Mouse (Mus musculus): ENCODE data around the gene Nfkbie. TPM values are rescaled to one million over a fixed set of nuclear protein-coding genes. Genes with fewer than 3 reads are reported as not detected.
A peak's percentile ranks its signal among the peaks of the same experiment; 100 is the strongest.

Gene Nfkbie
- 1 to 10 TPM; 1.2 to 3.1 TPM for total RNA-seq (2021)
- long read RNA-seq, experiment 1, result 0 reads
- long read RNA-seq, experiment 2, partial matches to known transcripts, result 0 of 1 reads
- long read RNA-seq, experiment 2, other reads (novel, unspliced or antisense), result 1 of 1 reads

DNA sequence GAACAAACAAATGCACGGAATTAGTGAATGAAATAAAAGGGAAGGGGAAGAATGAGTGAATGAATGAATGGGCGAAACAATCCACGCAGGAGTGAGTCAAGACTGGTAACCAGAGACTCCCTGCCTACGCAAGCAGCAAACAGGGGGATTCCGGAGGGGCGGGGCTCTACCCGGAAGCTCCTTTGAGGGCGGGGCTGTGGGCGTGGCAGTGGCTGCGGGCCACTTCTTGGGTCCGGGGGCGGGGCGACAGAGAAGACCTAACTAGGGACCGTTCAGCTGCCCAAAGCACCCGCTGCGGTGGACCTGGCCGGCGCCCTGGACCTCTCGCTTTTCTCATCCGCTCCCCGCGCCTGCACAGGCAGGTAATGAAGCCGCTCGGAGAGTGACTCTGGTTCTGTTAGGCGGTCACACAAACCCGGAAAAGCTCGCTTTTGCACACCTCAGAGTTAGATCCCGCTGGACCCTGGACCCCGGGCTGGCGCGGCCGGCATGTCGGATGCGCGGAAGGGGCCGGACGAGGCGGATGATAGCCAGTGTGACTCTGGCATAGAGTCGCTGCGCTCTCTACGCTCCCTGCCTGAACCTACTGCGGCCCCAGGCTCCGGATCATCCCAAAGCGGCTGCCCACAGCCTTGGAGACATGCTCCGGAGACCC is at the start of gene Nfkbie:
Gene Nfkbie, plus strand, starts transcription at position 252 of the 655 bp plus-strand sequence.
- peak; percentile 95 to 98 for DNase-seq

DNA sequence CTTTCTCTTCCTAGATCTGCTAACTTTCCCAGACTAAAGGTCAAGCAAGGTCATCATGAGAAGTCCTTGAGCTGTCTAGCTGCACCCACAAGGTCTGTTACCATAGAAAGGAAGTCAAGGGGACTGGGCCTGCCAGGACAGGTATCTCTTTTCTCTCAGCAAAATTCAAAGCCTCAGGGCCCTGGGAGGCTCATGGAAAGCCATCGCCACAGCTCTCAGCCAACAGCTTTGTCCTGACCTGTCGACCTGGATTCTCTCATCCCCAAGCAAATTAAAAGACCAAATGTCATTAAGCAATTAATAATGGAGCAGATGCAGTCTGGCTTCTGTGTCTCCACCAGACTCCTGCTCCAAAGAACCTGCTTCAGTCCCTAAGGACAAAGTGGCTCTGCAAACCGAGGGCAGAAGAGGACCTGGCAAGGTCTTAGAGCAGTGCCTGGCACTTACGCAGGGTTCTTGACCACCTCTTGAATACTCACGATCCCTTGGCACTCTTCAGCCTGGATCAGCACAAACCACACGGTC is 49.5 kb upstream of the Nfkbie start:
- DNase-seq, result no peak

DNA sequence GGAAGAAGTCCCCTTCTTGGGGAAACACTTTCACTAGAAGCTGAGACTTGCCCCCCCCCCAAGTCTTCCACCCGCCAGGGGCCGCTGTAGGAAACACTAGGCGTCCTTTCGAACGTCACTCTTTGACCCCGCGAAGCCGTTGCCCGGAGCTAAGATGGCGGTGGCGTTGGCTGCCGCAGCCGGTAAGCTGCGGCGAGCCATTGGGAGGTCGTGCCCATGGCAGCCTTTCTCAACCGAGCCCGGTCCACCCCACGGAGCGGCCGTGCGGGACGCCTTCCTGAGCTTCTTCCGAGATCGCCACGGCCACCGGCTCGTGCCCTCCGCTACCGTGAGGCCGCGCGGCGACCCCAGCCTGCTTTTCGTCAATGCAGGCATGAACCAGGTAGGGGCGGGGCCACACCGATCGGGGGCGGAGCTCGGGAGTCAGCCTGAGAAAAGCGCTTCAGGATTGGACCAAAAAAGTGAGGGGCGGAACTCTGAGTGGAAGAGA is 48.8 kb upstream of the Nfkbie start, which contains the start of gene Aars2:
Gene Aars2, plus strand, starts transcription at position 142 of the 490 bp plus-strand sequence.
- DNase-seq, result peak; percentile 94 to 98

DNA sequence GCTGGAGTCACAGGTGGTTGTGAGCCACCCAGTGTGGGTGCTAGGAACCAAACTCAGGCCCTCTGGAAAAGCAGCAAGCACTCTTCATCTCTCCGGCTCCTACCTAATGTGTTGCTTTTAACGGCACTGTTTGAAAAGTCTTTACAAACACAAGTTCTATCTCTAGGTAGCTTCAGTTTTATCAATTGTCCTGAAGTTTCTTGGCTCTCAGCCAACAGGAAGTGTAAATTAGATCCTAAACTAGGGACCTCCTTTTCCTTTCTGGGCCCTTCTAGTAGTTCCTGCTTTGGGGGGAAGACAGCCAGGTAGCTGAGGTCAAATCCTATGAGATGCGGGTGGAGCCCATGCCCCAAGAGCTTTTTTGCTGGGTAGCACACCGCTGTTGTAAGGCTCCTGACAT is 44.6 kb upstream of the Nfkbie start:
- no peak for DNase-seq

DNA sequence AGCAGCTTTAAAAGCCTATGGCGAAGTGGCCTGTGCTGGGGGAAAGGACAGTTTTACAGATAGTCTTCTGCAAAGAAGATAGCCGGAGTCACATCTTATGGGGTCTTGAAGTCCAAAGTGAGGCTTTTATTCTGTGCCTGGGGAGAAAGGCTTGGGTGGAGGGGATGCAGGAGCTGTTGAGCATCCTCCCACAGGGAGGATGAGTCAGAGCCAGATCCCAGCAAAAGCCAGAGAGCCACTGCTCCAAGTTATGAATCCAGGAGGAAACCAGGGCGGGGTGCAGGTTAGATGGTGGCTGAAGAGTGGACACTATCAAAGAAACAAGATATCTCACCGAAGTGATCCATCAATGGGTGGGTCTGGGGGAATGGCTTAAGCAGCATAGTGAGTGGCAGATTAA is 43.7 kb upstream of the Nfkbie start:
- DNase-seq, result no peak

DNA sequence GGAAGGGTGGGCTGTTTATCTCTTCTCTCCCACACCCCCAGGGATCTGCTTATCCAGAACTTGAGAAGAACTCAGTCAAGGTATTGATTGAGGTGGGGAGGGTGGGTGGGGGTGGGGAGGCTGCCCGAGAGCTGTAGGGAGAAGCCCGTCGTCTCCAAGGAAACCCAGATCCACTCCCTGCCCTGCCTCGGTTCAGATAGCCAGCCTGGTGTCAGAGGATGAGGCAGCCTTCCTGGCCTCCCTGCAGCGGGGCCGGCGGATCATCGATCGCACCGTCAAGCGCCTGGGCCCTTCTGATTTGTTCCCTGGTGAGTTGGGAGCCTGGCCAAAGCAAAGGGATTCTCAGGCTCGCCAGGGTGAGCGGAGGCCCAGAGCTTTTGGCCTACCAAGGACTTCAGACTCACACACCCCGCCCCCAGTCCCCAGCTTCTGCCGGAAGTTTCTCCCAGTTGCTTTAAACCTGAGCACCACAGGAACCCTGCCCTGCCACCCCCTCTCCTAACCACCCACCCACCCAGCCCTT is 40.2 kb upstream of the Nfkbie start:
- no peak for DNase-seq

DNA sequence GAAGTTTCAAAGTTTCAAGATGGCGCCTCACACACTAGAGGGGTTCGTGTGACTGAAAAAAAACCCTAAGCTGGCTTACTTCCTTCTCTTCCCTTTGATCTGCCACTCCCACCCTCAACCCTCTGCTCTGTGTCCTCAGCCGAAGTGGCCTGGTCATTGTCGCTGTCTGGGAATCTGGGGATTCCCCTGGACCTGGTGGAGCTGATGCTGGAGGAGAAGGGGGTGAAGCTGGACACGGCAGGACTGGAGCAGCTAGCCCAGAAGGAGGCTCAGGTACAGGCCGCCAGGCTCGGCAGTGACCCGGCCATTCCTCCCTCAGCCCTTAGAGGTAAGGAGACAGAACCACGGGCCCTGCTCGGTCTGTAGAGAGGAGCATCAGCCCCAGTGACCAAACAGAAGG is 39.7 kb upstream of the Nfkbie start:
- DNase-seq, result no peak

DNA sequence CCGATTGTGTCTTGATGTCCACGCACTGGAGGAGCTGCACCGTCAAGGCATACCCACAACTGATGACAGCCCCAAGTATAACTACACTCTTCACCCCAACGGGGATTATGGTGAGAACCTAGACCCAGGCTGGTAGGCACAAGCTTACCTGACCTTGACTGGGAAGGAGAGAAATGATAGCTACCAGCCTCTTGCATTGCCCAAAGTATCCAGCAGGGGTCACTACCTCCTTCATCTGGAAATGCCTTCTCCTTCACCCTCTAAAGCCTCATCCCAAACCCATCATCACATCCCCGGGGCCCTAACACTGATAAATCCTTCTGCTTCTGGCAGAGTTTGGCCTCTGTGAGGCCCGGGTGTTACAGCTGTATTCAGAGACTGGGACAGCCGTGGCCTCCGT is 39.0 kb upstream of the Nfkbie start:
- DNase-seq, result peak; percentile 68 to 91

DNA sequence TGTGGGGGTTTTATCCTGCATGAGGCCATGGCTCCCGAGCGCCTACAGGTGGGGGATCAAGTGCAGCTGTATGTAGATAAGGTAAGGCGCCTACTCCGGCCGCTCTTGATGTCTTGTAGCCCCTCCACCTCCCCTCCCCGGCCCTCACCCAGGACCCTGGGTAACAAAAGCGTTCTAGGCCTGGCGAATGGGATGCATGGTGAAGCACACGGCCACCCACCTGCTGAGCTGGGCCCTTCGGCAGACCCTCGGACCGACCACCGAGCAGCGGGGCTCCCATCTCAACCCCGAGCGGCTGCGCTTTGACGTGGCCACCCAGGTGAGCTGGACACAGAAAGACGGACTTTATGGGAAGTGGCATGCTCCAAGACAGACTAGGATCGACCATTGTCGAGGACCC is 38.4 kb upstream of the Nfkbie start:
- DNase-seq, result no peak

DNA sequence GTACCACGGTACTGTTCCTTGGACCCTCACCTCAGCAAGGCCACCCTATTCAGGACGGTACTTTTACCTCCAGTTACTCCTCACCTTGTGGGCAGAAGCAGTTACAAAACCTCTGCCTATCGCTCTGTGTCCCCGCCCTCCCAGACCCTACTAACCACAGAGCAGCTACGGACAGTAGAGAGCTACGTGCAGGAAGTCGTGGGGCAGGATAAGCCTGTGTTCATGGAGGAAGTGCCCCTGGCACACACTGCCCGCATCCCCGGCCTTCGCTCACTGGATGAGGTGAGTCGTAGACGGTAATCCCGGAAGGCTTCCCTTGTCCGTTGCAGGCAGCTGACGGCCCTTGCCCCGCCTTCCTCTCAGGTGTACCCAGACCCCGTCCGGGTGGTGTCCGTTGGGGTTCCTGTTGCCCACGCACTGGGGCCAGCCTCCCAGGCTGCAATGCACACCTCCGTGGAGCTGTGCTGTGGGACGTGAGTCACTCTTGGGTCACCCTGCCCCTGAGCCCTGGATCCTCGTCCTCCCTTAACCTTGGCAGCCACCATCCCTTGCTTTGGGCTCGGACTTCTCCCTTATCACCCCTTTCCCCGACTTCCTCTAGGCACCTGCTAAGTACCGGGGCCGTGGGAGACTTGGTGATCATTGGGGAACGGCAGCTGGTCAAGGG is 37.8 kb upstream of the Nfkbie start:
- no peak for DNase-seq

DNA sequence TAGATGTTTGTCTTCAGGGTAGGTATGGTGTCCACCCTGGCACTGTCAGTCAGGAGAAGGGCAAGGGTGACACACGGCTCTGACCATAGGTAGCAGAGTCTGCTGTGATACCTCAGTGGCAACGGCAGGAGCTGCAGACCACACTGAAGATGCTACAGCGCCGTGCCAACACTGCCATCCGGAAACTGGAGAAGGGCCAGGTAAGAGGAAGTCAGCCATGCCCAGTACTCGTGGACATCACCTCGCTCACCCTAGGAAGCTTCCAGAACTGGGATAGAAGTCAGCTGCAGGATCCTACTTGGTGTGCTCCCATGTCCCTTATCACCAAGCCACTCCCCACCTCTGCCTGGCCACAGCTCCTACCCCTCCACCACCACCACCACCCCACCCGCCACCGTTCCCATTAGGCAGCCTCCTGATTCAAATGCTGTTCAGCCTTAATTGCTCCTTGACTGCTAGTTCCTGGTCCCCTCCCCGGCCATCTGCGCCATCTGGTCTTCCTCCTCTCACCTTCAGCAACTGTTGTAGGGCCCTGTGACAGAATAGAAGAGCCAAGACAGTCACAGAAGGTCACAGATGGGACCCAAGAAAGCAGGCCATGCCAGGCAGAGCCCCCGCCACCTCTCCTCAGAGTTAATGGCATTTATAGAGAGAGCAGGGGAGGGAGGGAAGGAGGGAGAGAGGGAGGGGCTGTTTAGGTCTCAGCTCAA is 36.6 kb upstream of the Nfkbie start:
- no peak for DNase-seq

DNA sequence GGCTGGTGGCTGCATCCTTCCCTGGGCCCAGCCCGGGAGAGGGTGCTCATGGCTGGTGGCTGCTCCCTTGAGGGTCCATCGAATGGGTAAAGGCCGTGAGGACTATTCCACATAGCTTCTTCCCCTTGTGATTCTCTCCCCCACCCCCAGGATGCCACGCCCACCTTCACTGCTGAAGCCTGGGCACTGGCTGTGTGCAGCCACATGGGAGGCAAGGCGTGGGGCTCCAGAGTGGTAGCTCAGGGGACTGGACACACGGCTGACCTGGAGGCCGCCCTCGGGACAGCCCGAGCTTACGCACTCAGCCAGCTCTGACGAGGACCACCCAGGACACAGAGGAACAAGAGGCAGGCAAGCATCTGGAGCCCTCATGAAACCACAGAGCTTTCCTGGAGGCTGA is 35.4 kb upstream of the Nfkbie start:
- no peak for DNase-seq

DNA sequence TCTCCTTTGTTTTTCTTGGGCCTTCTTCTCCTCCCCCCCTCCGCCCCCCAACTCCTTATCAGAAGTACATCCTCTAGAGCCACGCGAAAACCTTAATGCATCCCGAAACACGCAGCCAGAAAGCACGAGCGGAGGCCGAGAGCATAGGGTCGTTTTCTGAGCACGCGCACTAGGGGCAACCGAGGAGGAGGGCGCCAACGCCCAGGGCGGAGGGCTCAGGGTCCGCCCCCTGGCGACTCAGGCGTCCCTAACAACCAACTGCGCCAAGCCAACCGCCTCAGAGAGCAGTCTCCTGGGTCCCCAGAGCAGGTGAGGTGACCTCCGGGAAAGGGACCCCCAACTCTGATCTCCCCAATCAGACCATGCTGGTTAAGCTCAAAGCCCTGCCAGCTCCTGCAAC is 32.2 kb upstream of the Nfkbie start, which contains the start of gene Tcte1:
Gene Tcte1, plus strand, starts transcription at position 172 of the 400 bp plus-strand sequence.
- no peak for DNase-seq

DNA sequence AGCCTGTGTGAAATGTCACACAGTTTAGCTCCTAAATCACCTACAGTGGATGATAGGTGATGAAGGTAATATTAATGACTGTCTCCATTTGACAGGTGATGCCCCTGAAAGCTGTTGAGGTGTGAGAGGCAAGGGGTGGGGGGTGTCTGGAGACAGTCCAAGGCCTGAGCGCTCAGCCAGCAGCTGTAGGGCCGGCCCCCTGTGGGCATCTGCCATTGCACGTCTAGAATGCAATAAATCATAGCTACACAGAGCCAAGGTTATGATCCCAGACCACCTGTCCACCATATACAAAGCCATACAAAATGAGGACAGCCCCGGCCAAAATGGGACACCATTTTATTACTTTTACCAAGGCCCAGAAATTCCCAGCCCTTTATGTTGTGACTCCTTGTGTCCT is 30.5 kb upstream of the Nfkbie start:
- no peak for DNase-seq

DNA sequence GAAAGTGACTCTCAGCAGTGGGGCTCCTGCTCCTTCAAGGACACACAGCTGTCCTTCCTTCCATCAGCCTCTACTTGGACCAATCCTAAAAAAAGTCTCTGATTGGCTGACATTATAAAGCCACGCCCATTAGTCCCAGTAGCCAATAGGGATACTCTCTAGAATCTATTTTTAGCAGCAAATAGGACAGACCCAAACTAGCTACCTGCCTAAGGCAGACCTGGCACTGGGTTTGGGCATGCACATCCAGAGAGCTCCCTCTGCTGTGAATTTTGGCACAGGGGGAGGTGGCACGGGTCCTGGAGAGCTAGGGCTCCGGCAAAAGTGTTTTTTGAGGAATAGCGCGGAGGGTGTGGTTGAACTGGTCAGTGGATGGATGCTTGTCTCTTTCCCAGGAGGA is 28.9 kb upstream of the Nfkbie start:
- DNase-seq, result no peak

DNA sequence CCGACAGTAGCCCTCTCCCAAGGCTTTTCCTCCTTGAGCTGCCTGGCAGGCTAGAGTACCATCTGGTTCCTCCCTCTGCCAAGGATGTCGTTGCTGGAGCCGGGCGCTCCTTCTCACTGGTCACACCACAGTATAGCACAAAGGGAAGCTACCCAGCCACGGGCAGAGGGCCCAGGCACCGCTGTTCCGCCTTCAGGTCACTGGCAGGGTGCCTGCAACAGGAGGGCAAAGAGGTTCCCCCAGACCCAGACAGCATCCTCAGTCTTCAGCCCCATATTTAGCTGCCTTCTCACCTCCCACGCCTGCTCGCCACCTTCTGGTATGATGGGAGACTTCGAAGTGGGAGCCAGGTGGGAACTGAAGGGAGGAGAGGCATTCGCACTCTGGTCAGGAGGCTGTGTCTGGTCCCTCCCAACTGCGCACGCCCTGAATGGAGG is 25.1 kb upstream of the Nfkbie start:
- no peak for DNase-seq

DNA sequence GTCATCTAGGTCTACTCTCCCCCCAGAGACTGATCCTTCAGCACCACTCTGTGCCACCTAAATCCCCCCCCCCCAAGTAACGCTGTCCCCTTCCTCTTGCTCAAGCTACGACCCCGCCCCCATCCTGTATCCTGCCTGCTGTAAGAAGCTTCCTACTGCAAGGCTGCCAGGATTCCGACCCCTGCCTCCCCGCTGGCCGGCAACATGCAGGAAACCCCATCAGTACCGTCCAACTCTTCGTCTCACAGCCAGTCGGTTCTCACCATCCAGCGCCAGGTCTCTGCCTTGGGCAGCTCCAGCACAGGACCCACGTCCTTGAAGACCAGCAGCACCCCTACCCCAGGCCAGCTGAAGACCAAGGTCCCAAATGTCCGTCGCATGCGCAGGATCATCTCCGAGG is 22.6 kb upstream of the Nfkbie start:
- DNase-seq, result no peak

DNA sequence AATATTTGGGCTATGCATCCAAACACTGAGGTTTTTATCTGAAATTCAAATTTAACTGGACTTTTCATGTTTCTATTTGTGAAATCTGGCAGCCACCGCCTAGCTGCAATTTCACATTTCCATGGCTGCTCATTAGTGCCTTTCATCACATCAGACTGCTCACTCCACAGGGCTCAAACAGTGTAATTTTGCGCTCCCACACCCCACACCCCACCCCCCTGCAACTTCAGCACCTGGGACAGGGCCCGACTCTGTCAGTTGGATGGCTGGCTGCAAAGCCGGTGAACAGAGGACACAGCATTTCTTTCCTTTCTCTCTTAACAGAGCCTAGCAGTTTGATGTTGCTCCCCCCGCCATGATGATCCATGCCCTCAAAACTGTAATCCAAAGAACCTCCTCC is 19.2 kb upstream of the Nfkbie start:
- no peak for DNase-seq

DNA sequence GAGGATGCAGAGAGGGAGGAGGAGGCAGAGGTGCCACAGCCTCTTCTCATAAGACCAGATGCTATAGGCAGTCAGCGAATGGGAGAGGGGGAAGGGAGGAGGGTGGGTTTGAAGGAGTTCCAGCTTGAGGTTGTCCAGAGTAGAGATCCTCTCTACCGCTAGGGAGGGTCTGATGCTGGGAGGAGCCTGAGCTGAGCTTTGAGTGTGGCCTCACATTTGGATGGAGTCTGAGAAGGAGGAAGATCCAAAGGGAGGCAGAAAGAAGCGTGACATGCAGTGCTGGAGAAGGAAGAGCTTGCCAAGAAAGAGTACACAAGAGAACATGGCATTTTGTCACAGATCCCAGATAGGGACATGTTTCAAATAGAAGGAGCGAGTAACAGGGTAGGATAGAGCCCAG is 17.1 kb upstream of the Nfkbie start:
- no peak for DNase-seq

DNA sequence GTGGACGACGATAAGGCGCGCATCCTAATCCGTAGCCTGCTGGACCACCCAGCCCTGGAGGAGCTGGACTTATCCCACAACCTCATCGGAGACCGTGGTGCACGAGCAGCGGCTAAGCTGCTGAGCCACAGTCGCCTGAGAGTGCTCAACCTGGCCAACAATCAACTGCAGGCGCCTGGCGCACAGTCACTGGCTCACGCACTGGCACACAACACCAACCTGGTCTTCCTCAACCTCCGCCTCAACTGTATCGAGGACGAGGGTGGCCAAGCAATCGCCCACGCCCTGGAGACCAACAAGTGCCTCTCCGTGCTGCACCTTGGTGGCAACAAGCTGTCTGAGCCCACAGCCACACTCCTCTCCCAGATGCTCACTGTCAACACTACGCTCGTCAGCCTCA is 15.8 kb upstream of the Nfkbie start:
- DNase-seq, result no peak

DNA sequence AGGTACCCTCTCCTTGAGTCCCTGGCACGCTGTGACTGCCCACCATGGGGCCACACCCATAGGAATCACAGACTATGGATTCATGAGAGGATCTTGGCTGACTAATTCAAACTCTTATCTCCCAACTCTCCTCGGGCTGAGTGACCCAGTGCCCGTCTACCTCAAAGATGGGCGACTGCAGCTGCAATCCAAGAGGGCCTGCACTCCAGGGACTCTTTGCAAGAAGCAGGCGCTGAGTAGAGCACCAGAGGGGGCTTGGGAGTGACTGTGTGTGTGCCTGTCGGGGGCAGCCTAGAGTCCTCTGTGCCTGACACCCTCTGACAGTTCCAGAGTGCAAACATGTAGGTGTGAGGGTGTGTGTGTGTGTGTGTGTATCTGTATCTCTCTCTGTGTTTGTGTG is 13.4 kb upstream of the Nfkbie start:
- DNase-seq, result no peak

DNA sequence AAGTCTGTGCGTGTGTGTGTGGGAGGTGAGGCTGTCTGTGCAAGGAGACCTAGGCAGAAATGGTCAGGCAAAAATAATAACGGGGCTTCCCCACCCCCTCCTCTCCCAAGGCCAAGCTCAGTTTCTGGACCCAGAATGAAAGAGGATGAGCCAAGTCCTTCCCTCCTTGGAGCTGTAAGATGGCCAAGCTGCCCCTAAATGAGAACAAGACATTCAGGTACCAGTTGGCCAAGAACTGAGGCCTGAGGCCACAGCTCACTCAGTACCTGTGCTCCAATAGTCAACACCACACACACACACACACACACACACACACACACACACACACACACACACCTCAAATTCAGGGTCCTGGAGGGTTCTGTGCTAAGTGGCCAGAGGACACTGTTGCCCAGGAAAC is 12.8 kb upstream of the Nfkbie start:
- no peak for DNase-seq

All from heart, adult 18-20 months (tissue).